Mouse (Mus musculus) CH12.LX (cell line): ENCODE data around the gene Pdia2. TPM values are rescaled to one million over a fixed set of nuclear protein-coding genes. Genes with fewer than 3 reads are reported as not detected.
"Not testable (repeated sequence)": the region's sequence is repeated elsewhere in the genome, so short reads cannot be mapped to it uniquely, and the experiment has no call there.

ENCODE experiments used
- DNase-seq: peaks from one replicate; pipeline ENCODE4 v3.0.0-alpha.2; 2013; ENCODE audit errors: extremely low read depth
- H3K27ac ChIP-seq: 2 replicates; pipeline ENCODE4 v1.5.1; 2012; ENCODE audit warnings: low read depth, mild to moderate bottlenecking, control low read depth, moderate library complexity; ENCODE audit not compliant: insufficient read depth
- H3K27me3 ChIP-seq: replicated peaks from 2 replicates; pipeline ENCODE3; 2012; ENCODE audit warnings: inconsistent platforms
- H3K36me3 ChIP-seq, 2 experiments: replicated peaks in 1 of 2; 2 replicates each; pipeline versions ENCODE3 to v1.6.1; 2012; ENCODE audit warnings: inconsistent platforms in 1 of 2, low read length in 1 of 2, mild to moderate bottlenecking in 1 of 2, mixed read lengths in 1 of 2, moderate library complexity in 1 of 2; ENCODE audit not compliant: control insufficient read depth in 1 of 2, insufficient read depth in 1 of 2
- H3K4me1 ChIP-seq, 2 experiments: 2 replicates each; pipeline ENCODE4 v1.6.1; 2012; ENCODE audit warnings: inconsistent platforms in 1 of 2, moderate library complexity in 1 of 2; ENCODE audit not compliant: insufficient read depth in 2 of 2, control insufficient read depth in 1 of 2
- H3K4me2 ChIP-seq: 2 replicates; pipeline ENCODE4 v1.6.1; 2012; ENCODE audit warnings: low read depth, mild to moderate bottlenecking, control low read depth; ENCODE audit not compliant: poor library complexity, insufficient read depth, severe bottlenecking
- H3K4me3 ChIP-seq, 3 experiments: fragments of 150-350 bp in 1 of 3; sonication (generic) in 1 of 3; replicated peaks in 1 of 3; 2 replicates each; pipeline versions ENCODE3 to v1.5.1; 2011 to 2012; ENCODE audit warnings: low read depth in 2 of 3, low read length in 2 of 3, mild to moderate bottlenecking in 2 of 3, moderate library complexity in 2 of 3, control low read depth in 1 of 3, improper control_type of control experiment in 1 of 3, inconsistent platforms in 1 of 3, mixed read lengths in 1 of 3; ENCODE audit not compliant: poor library complexity in 1 of 3
- H3K79me2 ChIP-seq: replicated peaks from 2 replicates; pipeline ENCODE4 v1.6.1; 2012; ENCODE audit warnings: mild to moderate bottlenecking, moderate library complexity; ENCODE audit not compliant: control insufficient read depth, poor library complexity, insufficient read depth, severe bottlenecking; ENCODE audit errors: extremely low read depth
- H3K9ac ChIP-seq: 2 replicates; pipeline ENCODE4 v1.6.1; 2012; ENCODE audit warnings: low read depth, mild to moderate bottlenecking, control low read depth, moderate library complexity; ENCODE audit not compliant: insufficient read depth
- H3K9me3 ChIP-seq: replicated peaks from 2 replicates; pipeline ENCODE3; 2012; ENCODE audit warnings: low read length, inconsistent platforms, mixed read lengths
- BHLHE40 ChIP-seq: IDR thresholded peaks from 2 replicates; pipeline ENCODE4 v1.6.1; 2011; ENCODE audit warnings: mild to moderate bottlenecking, low read depth, low read length, improper control_type of control experiment
- CHD1 ChIP-seq: IDR thresholded peaks from 2 replicates; pipeline ENCODE4 v1.6.1; 2012; ENCODE audit warnings: low read depth, low read length, improper control_type of control experiment, inconsistent platforms
- CHD2 ChIP-seq: IDR thresholded peaks from 2 replicates; pipeline ENCODE4 v1.6.1; 2011; ENCODE audit warnings: low read length, improper control_type of control experiment
- CTCF ChIP-seq, 2 experiments: IDR thresholded peaks in 1 of 2; conservative IDR thresholded peaks in 1 of 2; 2 replicates each; pipeline ENCODE4 v1.5.1; 2011 to 2012; ENCODE audit warnings: low read depth in 2 of 2, low read length in 2 of 2, improper control_type of control experiment in 1 of 2, inconsistent platforms in 1 of 2, mild to moderate bottlenecking in 1 of 2, moderate library complexity in 1 of 2
- E2F4 ChIP-seq: IDR thresholded peaks from 2 replicates; pipeline ENCODE4 v1.6.1; 2011; ENCODE audit warnings: low read depth, low read length, improper control_type of control experiment; ENCODE audit not compliant: insufficient replicate concordance
- ELF1 ChIP-seq: IDR thresholded peaks from 2 replicates; pipeline ENCODE4 v1.6.1; 2014; ENCODE audit warnings: low read depth, mild to moderate bottlenecking, inconsistent platforms, low read length, improper control_type of control experiment
- EP300 ChIP-seq: IDR thresholded peaks from 2 replicates; pipeline ENCODE4 v1.6.1; 2011; ENCODE audit warnings: low read length, improper control_type of control experiment
- HCFC1 ChIP-seq: IDR thresholded peaks from 2 replicates; pipeline ENCODE4 v1.6.1; 2012; ENCODE audit warnings: low read depth, mild to moderate bottlenecking, inconsistent platforms, low read length, improper control_type of control experiment
- IRF4 ChIP-seq: IDR thresholded peaks from 2 replicates; pipeline ENCODE4 v1.6.1; 2014; ENCODE audit warnings: low read depth, mild to moderate bottlenecking, inconsistent platforms, low read length, improper control_type of control experiment
- JUN ChIP-seq: IDR thresholded peaks from 2 replicates; pipeline ENCODE4 v1.6.1; 2011; ENCODE audit warnings: low read depth, mild to moderate bottlenecking, low read length, improper control_type of control experiment, moderate library complexity; ENCODE audit not compliant: insufficient read depth
- JUND ChIP-seq: conservative IDR thresholded peaks from 2 replicates; pipeline ENCODE4 v1.6.1; 2011; ENCODE audit warnings: low read depth, low read length, improper control_type of control experiment
- KAT2A ChIP-seq: IDR thresholded peaks from 2 replicates; pipeline ENCODE4 v1.6.1; 2012; ENCODE audit warnings: low read length, improper control_type of control experiment, inconsistent platforms; ENCODE audit not compliant: insufficient replicate concordance
- MAFK ChIP-seq: IDR thresholded peaks from 2 replicates; pipeline ENCODE4 v1.6.1; 2011; ENCODE audit warnings: low read length, improper control_type of control experiment; ENCODE audit not compliant: insufficient replicate concordance
- MAX ChIP-seq: IDR thresholded peaks from 2 replicates; pipeline ENCODE4 v1.6.1; 2011; ENCODE audit warnings: low read length, improper control_type of control experiment
- MAZ ChIP-seq: IDR thresholded peaks from 2 replicates; pipeline ENCODE4 v1.6.1; 2012; ENCODE audit warnings: low read depth, mild to moderate bottlenecking, inconsistent platforms, low read length, improper control_type of control experiment, moderate library complexity
- MEF2A ChIP-seq: IDR thresholded peaks from 2 replicates; pipeline ENCODE4 v1.6.1; 2014; ENCODE audit warnings: low read depth, mild to moderate bottlenecking, inconsistent platforms, low read length, improper control_type of control experiment, borderline replicate concordance
- NELFE ChIP-seq: IDR thresholded peaks from 2 replicates; pipeline ENCODE4 v1.6.1; 2011; ENCODE audit warnings: low read depth, low read length, improper control_type of control experiment
- NRF1 ChIP-seq: IDR thresholded peaks from 2 replicates; pipeline ENCODE4 v1.6.1; 2014; ENCODE audit warnings: low read depth, mild to moderate bottlenecking, inconsistent platforms, low read length, improper control_type of control experiment, moderate library complexity
- PAX5 ChIP-seq: IDR thresholded peaks from 2 replicates; pipeline ENCODE4 v1.6.1; 2012; ENCODE audit warnings: low read length, inconsistent platforms, mixed read lengths
- POLR2A ChIP-seq: IDR thresholded peaks from 2 replicates; pipeline ENCODE4 v1.6.1; 2011; ENCODE audit warnings: low read depth, mild to moderate bottlenecking, improper control_type of control experiment, low read length
- POLR2AphosphoS2 ChIP-seq: IDR thresholded peaks from 2 replicates; pipeline ENCODE4 v1.6.1; 2011; ENCODE audit warnings: low read depth, low read length, improper control_type of control experiment
- RAD21 ChIP-seq: IDR thresholded peaks from 2 replicates; pipeline ENCODE4 v1.6.1; 2011; ENCODE audit warnings: low read depth, mild to moderate bottlenecking, low read length, improper control_type of control experiment, moderate library complexity
- RCOR1 ChIP-seq: conservative IDR thresholded peaks from 2 replicates; pipeline ENCODE4 v1.6.1; 2012; ENCODE audit warnings: low read depth, mild to moderate bottlenecking, inconsistent platforms, low read length, improper control_type of control experiment
- SIN3A ChIP-seq: IDR thresholded peaks from 2 replicates; pipeline ENCODE4 v1.6.1; 2012; ENCODE audit warnings: low read length, improper control_type of control experiment, inconsistent platforms
- SMC3 ChIP-seq: IDR thresholded peaks from 2 replicates; pipeline ENCODE4 v1.6.1; 2011; ENCODE audit warnings: low read depth, low read length, improper control_type of control experiment
- TBP ChIP-seq: conservative IDR thresholded peaks from 2 replicates; pipeline ENCODE4 v1.6.1; 2011; ENCODE audit warnings: low read depth, low read length, improper control_type of control experiment
- TCF12 ChIP-seq: IDR thresholded peaks from 2 replicates; pipeline ENCODE4 v1.6.1; 2014; ENCODE audit warnings: low read depth, mild to moderate bottlenecking, inconsistent platforms, low read length, improper control_type of control experiment
- UBTF ChIP-seq: IDR thresholded peaks from 2 replicates; pipeline ENCODE4 v1.6.1; 2012; ENCODE audit warnings: low read depth, mild to moderate bottlenecking, inconsistent platforms, low read length, improper control_type of control experiment, moderate library complexity
- USF1 ChIP-seq: IDR thresholded peaks from 2 replicates; pipeline ENCODE4 v1.6.1; 2014; ENCODE audit warnings: low read depth, mild to moderate bottlenecking, inconsistent platforms, low read length, improper control_type of control experiment
- USF2 ChIP-seq: conservative IDR thresholded peaks from 2 replicates; pipeline ENCODE4 v1.6.1; 2011; ENCODE audit warnings: low read depth, low read length, improper control_type of control experiment
- ZKSCAN1 ChIP-seq: IDR thresholded peaks from 2 replicates; pipeline ENCODE4 v1.6.1; 2012; ENCODE audit warnings: low read depth, inconsistent platforms, low read length, improper control_type of control experiment, borderline replicate concordance
- ZMIZ1 ChIP-seq: IDR thresholded peaks from 2 replicates; pipeline ENCODE4 v1.6.1; 2012; ENCODE audit warnings: low read depth, mild to moderate bottlenecking, inconsistent platforms, low read length, improper control_type of control experiment
- ZNF384 ChIP-seq: IDR thresholded peaks from 2 replicates; pipeline ENCODE4 v1.6.1; 2012; ENCODE audit warnings: low read depth, low read length, improper control_type of control experiment, inconsistent platforms
- dilution Hi-C: fragments of 300-500 bp; cut with MboI; formaldehyde crosslinking; loops from 2 replicates; pipeline ENCODE4 v1.14.3; 2020; ENCODE audit warnings: low sequenced_read_pairs; ENCODE audit not compliant: extremely low pct_unique_long_range_greater_than_20kb, extremely low pct_ligation_motif_present
- in situ Hi-C: fragments of 300-500 bp; cut with MboI; formaldehyde crosslinking; loops from 3 replicates; pipeline ENCODE4 v1.14.3; 2019; ENCODE audit warnings: low sequenced_read_pairs, low pct_ligation_motif_present, low pct_unique_long_range_greater_than_20kb, mixed read lengths
- polyA plus RNA-seq: library from polyadenylated mRNA; unstranded; fragments of >175 nt; gene quantifications from 2 replicates; pipeline ENCODE4 v1.2.1, GENCODE M21; 2012; ENCODE audit warnings: low read depth; ENCODE audit not compliant: insufficient read length
- total RNA-seq, 2 experiments: library from RNA; depleted of rRNA; stranded (reverse); fragments of 300-350 nt in 1 of 2; fragments of >200 nt in 1 of 2; gene quantifications; 2 replicates each; pipeline ENCODE4 v1.2.3; 2012 to 2014

The Pdia2 gene
- total and polyA plus RNA-seq, 3 experiments = 0.38 TPM; not detected in 2

DNA sequence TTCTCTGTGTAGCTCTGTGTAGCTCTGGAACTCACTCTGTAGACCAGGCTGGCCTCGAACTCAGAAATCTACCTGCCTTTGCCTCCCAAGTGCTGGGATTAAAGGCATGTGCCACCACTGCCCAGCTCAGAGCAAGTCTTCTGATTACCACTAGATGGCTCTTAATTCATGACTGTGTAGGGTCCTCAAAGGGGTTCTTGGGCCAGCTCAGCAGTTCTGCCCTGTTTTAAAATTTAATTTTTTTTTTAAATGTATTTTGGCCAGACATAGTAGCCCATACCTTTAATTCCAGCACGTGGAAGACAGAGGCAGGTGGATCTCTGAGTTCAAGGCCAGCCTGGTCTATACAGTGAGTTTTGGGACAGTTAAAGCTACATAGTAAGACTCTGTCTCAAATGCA is 23.6 kb downstream of the Pdia2 start:
- H3K9ac ChIP-seq, H3K9me3 ChIP-seq, H3K4me2 ChIP-seq, dilution Hi-C loops, H3K4me3 ChIP-seq, in situ Hi-C loops, DNase-seq, H3K27me3 ChIP-seq: not testable (repeated sequence)
- H3K36me3 ChIP-seq = peaks cover 11 to 67% of the 10 kb centered on the region in 2 experiments
- TF ChIP-seq CTCF (conservative IDR thresholded peaks at IDR 0.05 in 1 of 2, IDR thresholded peaks at IDR 0.05 in 1 of 2; ENCODE audit: low read depth in 2 of 2, low read length in 2 of 2) (peak in 1 of 2 experiments; percentile 28; a peak in 2 of 4 replicates), SMC3 (peak; percentile 2; the same call in 1 of the 2 replicates)
- TF ChIP-seq, all 38 proteins: peak for 2; not testable (repeated sequence) for 36
- not testable (repeated sequence) for H3K79me2 ChIP-seq, H3K4me1 ChIP-seq, H3K27ac ChIP-seq

DNA sequence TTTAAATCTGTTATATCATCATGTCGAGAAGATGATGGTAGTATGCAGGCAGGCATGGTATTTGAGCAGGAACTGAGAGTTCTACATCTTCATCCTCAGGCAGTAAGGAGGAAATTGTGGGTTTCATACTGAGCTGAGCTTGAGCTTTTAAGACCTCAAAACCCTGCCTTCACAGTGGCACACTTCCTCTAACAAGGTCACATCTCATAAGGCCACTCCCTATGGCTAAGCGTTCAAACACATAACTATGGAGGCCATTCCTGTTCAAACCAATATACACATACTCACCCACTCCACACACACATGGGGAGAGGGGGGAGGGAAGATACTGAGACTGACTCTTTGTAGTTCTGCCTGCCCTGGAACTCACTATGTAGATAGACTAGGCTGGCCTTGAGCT is 30.8 kb downstream of the Pdia2 start:
- peak overlapping the region; percentile 1; the same call in 1 of the 2 replicates for H3K4me2 ChIP-seq
- H3K4me3 ChIP-seq = no peak overlapping the region
- H3K27ac ChIP-seq = peak overlapping the region; percentile 55
- no peaks in the 10 kb centered on the region for H3K27me3 ChIP-seq
- H3K9ac ChIP-seq = no peak overlapping the region; the same call in 1 of the 2 replicates
- in situ Hi-C loops = no loop called here
- H3K4me1 ChIP-seq = peaks cover 29 to 43% of the 10 kb centered on the region in 2 experiments
- dilution Hi-C loops = no loop called here
- peaks cover 4 to 53% of the 10 kb centered on the region in 2 experiments for H3K36me3 ChIP-seq
- H3K79me2 ChIP-seq = peaks cover 5% of the 10 kb centered on the region; the same call in 1 of the 2 replicates
- DNase-seq = peak; percentile 83
- H3K9me3 ChIP-seq = no peaks in the 10 kb centered on the region
- TF ChIP-seq RAD21 = no peak
- TF ChIP-seq USF1 = no peak
- TF ChIP-seq ZMIZ1 = no peak
- TF ChIP-seq HCFC1 = no peak
- no peak for TF ChIP-seq CHD1
- no peak for TF ChIP-seq SMC3
- no peak for TF ChIP-seq NRF1
- TF ChIP-seq MEF2A = no peak
- peak; percentile 46; the same call in 1 of the 2 replicates for TF ChIP-seq JUN
- TF ChIP-seq JUND = no peak; the same call in 1 of the 2 replicates
- TF ChIP-seq EP300 = peak; percentile 97
- TF ChIP-seq USF2 = no peak
- peak; percentile 54; the same call in 1 of the 2 replicates for TF ChIP-seq TCF12
- no peak for TF ChIP-seq ZNF384
- no peak; the same call in 1 of the 2 replicates for TF ChIP-seq SIN3A
- no peak for TF ChIP-seq PAX5
- no peak for TF ChIP-seq UBTF
- TF ChIP-seq MAZ = 0 out of 2 replicates have a peak, but pooled peaks have one; percentile 24
- TF ChIP-seq POLR2AphosphoS2 = no peak
- peak; percentile 91 for TF ChIP-seq IRF4
- no peak for TF ChIP-seq ZKSCAN1
- no peak for TF ChIP-seq NELFE
- TF ChIP-seq POLR2A = no peak
- peak; percentile 47 for TF ChIP-seq TBP
- TF ChIP-seq KAT2A = no peak
- no peak; the same call in 1 of the 2 replicates for TF ChIP-seq CHD2
- TF ChIP-seq E2F4 = no peak
- TF ChIP-seq RCOR1 = peak; percentile 24; the same call in 1 of the 2 replicates
- TF ChIP-seq MAX = peak; percentile 49; the same call in 1 of the 2 replicates
- peak; percentile 62 for TF ChIP-seq MAFK
- peak; percentile 70 for TF ChIP-seq ELF1
- peak; percentile 77 for TF ChIP-seq BHLHE40
